Mouse (Mus musculus) midbrain, embryonic 15.5 days (tissue): ENCODE measurements around the gene Olig2. TPM values are rescaled to one million over a fixed set of nuclear protein-coding genes. Genes with fewer than 3 reads are reported as not detected.

Experiments used
- ATAC-seq: fragments of 200-750 bp; cut with Nextera tagmentation; replicated peaks from 2 replicates; pipeline ENCODE4 v1.8.0; 2017; ENCODE audit warnings: moderate TSS enrichment
- H3K27ac ChIP-seq: fragments of 300-500 bp; sonication (generic); 2 replicates; pipeline ENCODE4 v1.5.1; 2015; ENCODE audit warnings: mild to moderate bottlenecking, inconsistent platforms
- H3K27me3 ChIP-seq: fragments of 300-500 bp; sonication (generic); replicated peaks from 2 replicates; pipeline ENCODE4 v1.6.1; 2015; ENCODE audit warnings: inconsistent platforms
- H3K36me3 ChIP-seq: fragments of 300-500 bp; sonication (generic); replicated peaks from 2 replicates; pipeline ENCODE4 v1.6.1; 2015; ENCODE audit warnings: inconsistent platforms
- H3K4me1 ChIP-seq: fragments of 300-500 bp; sonication (generic); 2 replicates; pipeline ENCODE4 v1.6.1; 2015; ENCODE audit warnings: inconsistent platforms
- H3K4me2 ChIP-seq: fragments of 300-500 bp; sonication (generic); 2 replicates; pipeline ENCODE4 v1.6.1; 2015; ENCODE audit warnings: inconsistent platforms, mild to moderate bottlenecking, moderate library complexity
- H3K4me3 ChIP-seq: fragments of 300-500 bp; sonication (generic); 2 replicates; pipeline ENCODE4 v1.5.1; 2015; ENCODE audit warnings: mild to moderate bottlenecking, inconsistent platforms
- H3K9ac ChIP-seq: fragments of 300-500 bp; sonication (generic); 2 replicates; pipeline ENCODE4 v1.6.1; 2015; ENCODE audit warnings: mild to moderate bottlenecking, inconsistent platforms
- H3K9me3 ChIP-seq: fragments of 300-500 bp; sonication (generic); 2 replicates; pipeline ENCODE4 v1.6.1; 2016; ENCODE audit warnings: inconsistent platforms
- WGBS: fragments of 180-500 bp; shearing (Covaris S2); methylation state at CpG from one replicate; pipeline ENCODE4 v1.1.7; 2015; ENCODE audit warnings: mixed read lengths; 5-methylcytosine and 5-hydroxymethylcytosine counted together
- polyA plus RNA-seq: library from polyadenylated mRNA; unstranded; fragments of >200 nt; fragmentation: Nextera tagmentation; extraction: Ambion mirVana; gene quantifications from 2 replicates; pipeline ENCODE4 v1.2.1, GENCODE M21; 2015

Olig2 gene
- 10.4 and 10.7 TPM in 2 replicates for polyA plus RNA-seq

DNA sequence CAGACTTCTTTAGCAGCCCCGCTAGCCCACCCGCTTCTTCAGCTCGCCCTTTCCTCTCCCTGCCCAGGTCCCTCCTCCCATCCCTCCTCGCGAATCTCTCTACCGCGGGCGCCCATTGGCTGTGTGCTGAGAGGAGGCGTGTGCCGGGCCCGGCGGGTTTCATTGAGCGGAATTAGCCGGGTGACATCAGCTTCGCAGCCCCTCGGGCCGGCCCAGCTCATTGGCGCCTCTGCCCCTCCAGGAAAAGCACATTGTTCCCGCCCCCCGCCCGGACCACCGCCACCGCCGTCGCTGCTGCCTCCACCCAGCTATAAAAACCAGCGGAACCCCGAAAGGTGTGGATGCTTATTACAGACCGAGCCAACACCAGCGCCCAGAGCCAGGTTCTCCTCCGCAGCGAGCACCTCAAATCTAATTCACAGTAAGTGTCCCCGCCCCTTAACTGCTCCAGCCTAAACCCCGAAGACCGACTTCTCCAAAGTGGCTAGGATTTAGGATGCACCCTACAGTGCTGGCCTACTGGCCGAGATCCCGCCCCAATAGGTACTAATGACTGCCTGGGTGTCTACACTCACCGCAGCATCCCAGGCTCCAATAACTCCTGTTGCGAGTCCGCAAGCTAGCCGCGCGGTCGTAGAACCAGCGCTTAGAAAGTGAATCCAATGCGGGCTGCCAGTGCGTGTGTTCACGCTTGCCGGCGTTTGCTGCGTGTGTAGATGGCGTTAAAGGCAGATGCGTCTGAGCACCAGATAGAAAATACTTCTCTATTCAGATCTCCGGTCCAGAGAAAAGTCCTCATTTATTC lies at the start of gene Olig2:
Gene Olig2, plus strand, starts transcription at position 225 of the 805 bp plus-strand sequence.
- H3K4me1 ChIP-seq = peaks cover 47% of the 10 kb centered on the region
- H3K9ac ChIP-seq = no peak within 1 kb of the TSS
- H3K27ac ChIP-seq = no peak within 1 kb of the TSS; the same call in 1 of the 2 replicates
- WGBS = under 1% methylated on average over 52 of the region's 53 CpGs
- H3K4me2 ChIP-seq = peak within 1 kb of the TSS; percentile 46
- H3K27me3 ChIP-seq = peaks cover 85% of the 10 kb centered on the region
- H3K4me3 ChIP-seq = peak within 1 kb of the TSS; percentile 25
- peak; percentile 77 for ATAC-seq
- H3K36me3 ChIP-seq = no peaks in the 10 kb centered on the region
- no peaks in the 10 kb centered on the region for H3K9me3 ChIP-seq

- ATAC-seq = no peak
- Histone ChIP-seq H3K4me3 (no peak overlapping the region), H3K36me3 (no peaks in the 10 kb centered on the region), H3K27me3 (peaks cover 59% of the 10 kb centered on the region), H3K9ac (no peak overlapping the region), H3K4me2 (no peak overlapping the region), H3K9me3 (no peaks in the 10 kb centered on the region), H3K27ac (no peak overlapping the region), H3K4me1 (peaks cover 27% of the 10 kb centered on the region)
- 66% methylated on average over 8 of the region's 8 CpGs for WGBS
Measured at GRCm38 (mm10) chr16:91175892-91176291, 49.4 kb upstream of the Olig2 start.

DNA sequence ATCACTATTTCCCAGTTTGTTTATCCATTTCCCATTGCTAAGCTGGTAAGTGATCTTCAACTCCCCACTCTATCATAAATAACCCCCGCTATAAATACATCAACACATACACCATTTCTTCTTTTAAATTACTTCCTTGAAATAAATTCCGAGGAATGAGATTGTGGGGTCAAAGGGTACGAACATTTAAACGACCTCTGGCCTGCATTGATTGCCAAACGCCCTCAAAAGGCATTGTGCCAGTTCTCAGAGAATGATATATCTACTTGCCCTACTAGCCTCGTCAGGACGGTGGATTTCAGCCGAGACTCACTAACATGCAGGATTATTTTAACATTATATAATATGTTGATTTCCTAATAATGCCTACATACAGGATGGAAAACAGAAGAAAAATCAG lies 38.2 kb upstream of the Olig2 start:
- 0 out of 2 replicates have a peak, but pooled peaks cover 31% of the 10 kb centered on the region for H3K27me3 ChIP-seq
- no peak for ATAC-seq
- 64% methylated on average over 8 of the region's 8 CpGs for WGBS

GRCm38 (mm10) chr16:91187662-91188061 lies 37.6 kb upstream of the Olig2 start:
- 81% methylated on average over 10 of the region's 10 CpGs for whole genome bisulfite sequencing
- H3K9ac ChIP-seq = no peak overlapping the region
- no peak overlapping the region for H3K4me2 ChIP-seq
- no peak overlapping the region for H3K27ac ChIP-seq
- H3K4me1 ChIP-seq = peaks cover 3% of the 10 kb centered on the region; the same call in 1 of the 2 replicates
- no peaks in the 10 kb centered on the region for H3K9me3 ChIP-seq
- H3K27me3 ChIP-seq = 0 out of 2 replicates have a peak, but pooled peaks cover 31% of the 10 kb centered on the region
- no peak overlapping the region for H3K4me3 ChIP-seq
- ATAC-seq = no peak
- no peaks in the 10 kb centered on the region for H3K36me3 ChIP-seq

More for the DNA sequence above, 38.2 kb upstream of the Olig2 start:
- Histone ChIP-seq H3K9ac (no peak overlapping the region), H3K27ac (no peak overlapping the region), H3K36me3 (no peaks in the 10 kb centered on the region), H3K4me3 (no peak overlapping the region), H3K9me3 (no peaks in the 10 kb centered on the region), H3K4me1 (no peaks in the 10 kb centered on the region), H3K4me2 (no peak overlapping the region)

- Histone ChIP-seq H3K9me3 (no peaks in the 10 kb centered on the region), H3K36me3 (no peaks in the 10 kb centered on the region), H3K27me3 (0 out of 2 replicates have a peak, but pooled peaks cover 30% of the 10 kb centered on the region), H3K27ac (no peak overlapping the region), H3K9ac (no peak overlapping the region), H3K4me2 (no peak overlapping the region), H3K4me3 (no peak overlapping the region), H3K4me1 (peaks cover 10% of the 10 kb centered on the region; the same call in 1 of the 2 replicates)
- ATAC-seq = no peak
- WGBS = 95% methylated on average over 12 of the region's 12 CpGs
Measured at GRCm38 (mm10) chr16:91188304-91188703, 37.0 kb upstream of the Olig2 start.

DNA sequence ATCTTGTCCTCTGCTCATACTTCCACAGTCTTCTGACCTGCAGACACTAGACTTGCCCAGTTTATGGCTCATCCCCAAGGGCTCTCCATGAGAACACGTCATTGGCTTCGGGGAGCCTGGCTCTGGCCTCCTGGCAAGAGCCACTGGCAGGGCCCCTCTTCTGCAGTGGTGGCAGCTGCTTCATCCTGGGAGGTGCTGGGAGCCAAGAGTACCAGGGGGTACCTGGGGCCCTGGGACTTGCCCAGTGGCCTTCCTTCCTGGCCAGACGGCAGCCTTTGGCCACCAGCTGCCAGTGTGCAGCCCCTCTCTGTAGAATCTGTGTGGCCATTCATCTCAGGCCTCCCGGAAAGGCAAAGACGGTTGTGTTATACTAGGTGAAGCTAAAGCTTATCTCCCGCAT lies 34.0 kb upstream of the Olig2 start:
- H3K9me3 ChIP-seq = no peaks in the 10 kb centered on the region
- ATAC-seq = peak; percentile 43; the same call in 1 of the 2 replicates
- no peaks in the 10 kb centered on the region for H3K36me3 ChIP-seq
- H3K9ac ChIP-seq = no peak overlapping the region
- H3K27ac ChIP-seq = no peak overlapping the region; the same call in 1 of the 2 replicates
- H3K4me1 ChIP-seq = peaks cover 10% of the 10 kb centered on the region; the same call in 1 of the 2 replicates
- H3K27me3 ChIP-seq = peaks cover 21% of the 10 kb centered on the region; the same call in 1 of the 2 replicates
- no peak overlapping the region for H3K4me2 ChIP-seq
- no peak overlapping the region for H3K4me3 ChIP-seq
- WGBS = 59% methylated on average over 6 of the region's 6 CpGs

DNA sequence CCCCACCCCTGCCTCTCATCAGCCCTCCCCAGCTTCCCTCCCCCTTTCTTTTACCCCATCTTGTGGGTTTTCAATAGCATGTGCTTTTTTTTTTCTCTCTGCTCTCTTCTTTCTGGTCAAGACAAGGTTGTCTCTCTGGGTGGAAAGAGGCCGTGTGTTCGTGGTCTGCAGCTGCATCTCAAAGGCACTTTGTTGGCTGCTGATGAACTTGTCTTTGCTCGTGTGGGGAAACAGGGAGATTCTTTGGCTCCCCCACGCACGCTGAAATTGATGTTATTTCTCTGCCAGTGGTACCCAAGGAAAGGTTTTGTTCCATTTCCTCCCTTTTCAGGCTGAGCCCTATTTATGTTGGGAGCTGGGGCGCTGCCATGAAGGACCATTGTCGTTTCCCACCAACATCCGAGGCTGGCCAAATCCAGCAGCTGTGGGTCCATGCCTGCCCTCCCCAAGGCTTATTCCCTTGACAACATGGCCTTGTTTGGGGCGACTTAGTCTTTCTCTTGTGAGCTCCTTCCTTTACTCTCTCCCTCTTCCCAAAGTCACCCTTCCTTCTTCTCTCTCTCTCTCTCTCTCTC lies 33.5 kb upstream of the Olig2 start:
- peak; percentile 72 for ATAC-seq
- no peak overlapping the region; the same call in 1 of the 2 replicates for H3K27ac ChIP-seq
- H3K4me2 ChIP-seq = no peak overlapping the region
- WGBS = 54% methylated on average over 9 of the region's 9 CpGs
- H3K4me3 ChIP-seq = no peak overlapping the region
- H3K9ac ChIP-seq = no peak overlapping the region
- H3K36me3 ChIP-seq = no peaks in the 10 kb centered on the region
- H3K9me3 ChIP-seq = no peaks in the 10 kb centered on the region
- peaks cover 10% of the 10 kb centered on the region; the same call in 1 of the 2 replicates for H3K4me1 ChIP-seq
- H3K27me3 ChIP-seq = peaks cover 21% of the 10 kb centered on the region; the same call in 1 of the 2 replicates

DNA sequence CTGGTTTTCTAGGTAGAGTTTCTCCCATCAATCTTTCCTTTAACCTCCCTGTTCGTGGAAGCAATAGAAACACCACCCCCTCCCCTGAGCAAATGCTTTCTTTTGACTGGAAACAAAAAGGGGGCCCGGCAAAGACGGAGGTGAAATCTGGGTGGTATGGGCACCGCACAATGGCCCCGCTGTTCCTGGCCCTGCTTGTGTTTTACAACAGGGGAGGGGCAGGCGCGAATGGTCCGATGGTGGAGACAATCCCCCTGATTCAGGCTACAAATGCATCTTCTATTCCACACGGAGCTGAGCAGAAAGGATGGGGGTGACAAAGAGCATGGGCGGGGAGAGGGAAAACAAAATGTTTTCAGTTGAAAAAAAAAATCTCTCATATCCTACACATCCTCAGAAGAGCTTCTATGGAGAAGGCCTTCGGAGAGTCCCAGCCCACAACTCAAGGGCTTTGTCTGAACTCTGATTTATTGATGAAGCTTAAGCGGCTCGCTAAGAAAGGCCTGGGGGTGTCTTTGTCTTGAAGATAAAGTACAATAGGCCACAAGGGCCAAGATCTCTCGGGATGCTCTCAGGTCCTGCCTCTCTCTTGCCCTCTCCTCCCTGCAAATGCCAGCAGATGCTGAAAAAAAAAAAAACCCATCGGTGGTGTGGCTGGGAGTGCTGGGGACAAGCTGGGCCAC lies 32.4 kb upstream of the Olig2 start:
- H3K27ac ChIP-seq = 0 out of 2 replicates have a peak overlapping the region, but pooled peaks have one; percentile 31
- no peaks in the 10 kb centered on the region for H3K36me3 ChIP-seq
- H3K9me3 ChIP-seq = no peaks in the 10 kb centered on the region
- ATAC-seq = no peak
- no peak overlapping the region for H3K9ac ChIP-seq
- H3K4me1 ChIP-seq = peaks cover 10% of the 10 kb centered on the region; the same call in 1 of the 2 replicates
- 8% methylated on average over 15 of the region's 15 CpGs for WGBS
- H3K4me3 ChIP-seq = no peak overlapping the region
- H3K4me2 ChIP-seq = no peak overlapping the region
- H3K27me3 ChIP-seq = peaks cover 21% of the 10 kb centered on the region; the same call in 1 of the 2 replicates

- no peaks in the 10 kb centered on the region for H3K9me3 ChIP-seq
- no peak overlapping the region for H3K4me2 ChIP-seq
- 89% methylated on average over 7 of the region's 7 CpGs for WGBS
- H3K27me3 ChIP-seq = 0 out of 2 replicates have a peak, but pooled peaks cover 4% of the 10 kb centered on the region
- no peaks in the 10 kb centered on the region for H3K4me1 ChIP-seq
- no peak overlapping the region for H3K4me3 ChIP-seq
- H3K27ac ChIP-seq = no peak overlapping the region
- no peak for ATAC-seq
- no peak overlapping the region for H3K9ac ChIP-seq
- H3K36me3 ChIP-seq = no peaks in the 10 kb centered on the region
Measured at GRCm38 (mm10) chr16:91199815-91200214, 25.4 kb upstream of the Olig2 start.

- H3K4me3 ChIP-seq = no peak overlapping the region
- no peaks in the 10 kb centered on the region for H3K9me3 ChIP-seq
- H3K27me3 ChIP-seq = peaks cover 10% of the 10 kb centered on the region; the same call in 1 of the 2 replicates
- H3K4me1 ChIP-seq = peaks cover 8% of the 10 kb centered on the region; the same call in 1 of the 2 replicates
- WGBS = 80% methylated on average over 3 of the region's 3 CpGs
- no peak overlapping the region for H3K27ac ChIP-seq
- H3K9ac ChIP-seq = no peak overlapping the region
- no peaks in the 10 kb centered on the region for H3K36me3 ChIP-seq
- no peak overlapping the region for H3K4me2 ChIP-seq
- ATAC-seq = no peak
Measured at GRCm38 (mm10) chr16:91202989-91203388, 22.3 kb upstream of the Olig2 start.

DNA sequence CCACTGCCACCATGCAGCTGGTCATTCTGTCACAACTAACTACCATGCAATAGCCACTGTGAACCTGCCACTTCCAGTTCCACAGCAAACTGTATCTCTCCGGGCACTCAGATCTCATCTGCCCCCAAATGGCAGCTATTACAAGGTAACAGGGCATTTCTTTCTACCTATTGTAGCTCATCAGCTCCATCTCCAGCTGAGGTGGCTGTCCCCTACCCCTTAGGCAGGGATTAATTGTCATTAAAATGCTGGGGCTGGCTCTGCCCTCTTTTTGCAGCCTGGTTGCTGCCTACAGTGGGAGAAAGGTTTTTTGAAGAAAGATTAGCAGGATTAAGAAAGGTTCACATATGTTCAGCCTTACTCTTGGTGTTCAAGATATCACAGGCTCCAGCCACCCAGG lies 18.9 kb upstream of the Olig2 start:
- no peak for ATAC-seq
- Histone ChIP-seq H3K9ac (no peak overlapping the region), H3K27me3 (peaks cover 6% of the 10 kb centered on the region; the same call in 1 of the 2 replicates), H3K36me3 (no peaks in the 10 kb centered on the region), H3K4me2 (no peak overlapping the region), H3K4me1 (peaks cover 13% of the 10 kb centered on the region), H3K4me3 (no peak overlapping the region), H3K27ac (no peak overlapping the region), H3K9me3 (no peaks in the 10 kb centered on the region)
- WGBS = 31% methylated on average over 1 of the region's 1 CpGs

DNA sequence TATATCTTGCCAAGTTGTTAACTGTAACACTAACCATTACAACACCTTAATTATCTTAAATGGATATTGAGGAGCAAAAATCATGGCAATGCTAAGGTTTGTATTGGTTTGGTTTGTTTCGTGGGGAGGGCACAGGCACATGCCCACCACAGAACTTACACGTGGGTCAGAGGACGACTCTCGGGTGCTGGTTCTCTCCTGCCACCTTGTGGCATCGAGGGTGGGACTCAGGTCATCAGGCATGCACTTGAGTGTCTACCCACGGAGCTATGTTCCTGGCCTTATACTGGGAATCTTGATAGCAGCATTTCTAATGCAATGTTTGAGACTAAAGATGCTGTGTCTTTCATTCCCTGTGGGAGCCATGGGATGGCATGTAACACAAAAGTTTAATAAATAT lies 8.2 kb upstream of the Olig2 start:
- Histone ChIP-seq H3K27me3 (peaks cover 81% of the 10 kb centered on the region), H3K4me2 (no peak overlapping the region), H3K4me1 (peaks cover 13% of the 10 kb centered on the region), H3K27ac (no peak overlapping the region), H3K9me3 (no peaks in the 10 kb centered on the region), H3K4me3 (no peak overlapping the region), H3K36me3 (no peaks in the 10 kb centered on the region), H3K9ac (no peak overlapping the region)
- no peak for ATAC-seq
- 45% methylated on average over 6 of the region's 6 CpGs for WGBS
